8 mouse cellular contexts compared by ENCODE assay signal in genomic region chr9:22116086-22116485, GRCm38 (mm10). TPM values are rescaled to one million over a fixed set of nuclear protein-coding genes. Genes with fewer than 3 reads are reported as not detected.
DNase-seq lines count a peak whose midpoint lies in the region; ATAC-seq and TF ChIP-seq lines count a peak whose summit lies in the region.

No protein-coding gene starts in this region.

- 21% methylated on average over 15 of the region's 15 CpGs for WGBS in kidney, embryonic 16.5 days
- 19% methylated on average over 15 of the region's 15 CpGs for WGBS in liver, adult 2 months
- 24% methylated on average over 15 of the region's 15 CpGs for WGBS in stomach, embryonic 14.5 days

- H3K9me3 ChIP-seq in kidney, embryonic 16.5 days (ENCODE audit: low read length): no peaks in the 10 kb centered on the region
- H3K9me3 ChIP-seq in stomach, embryonic 14.5 days (ENCODE audit: control insufficient read depth, low read depth, low read length): no peaks in the 10 kb centered on the region

- peak overlapping the region; percentile 83 for H3K4me2 ChIP-seq in kidney, embryonic 16.5 days (replicated peaks; ENCODE audit: low read depth, low read length)
- H3K4me2 ChIP-seq in stomach, embryonic 14.5 days (replicated peaks; ENCODE audit: low read depth, low read length): peak overlapping the region; percentile 84

- peak overlapping the region; percentile 89 for H3K4me3 ChIP-seq in kidney, embryonic 16.5 days (ENCODE audit: low read length)
- peak overlapping the region; percentile 83; the same call in 1 of the 2 replicates for H3K4me3 ChIP-seq in liver, adult 2 months (ENCODE audit: insufficient read depth, low read depth, low read length)
- H3K4me3 ChIP-seq in stomach, embryonic 14.5 days (ENCODE audit: low read depth, low read length): peak overlapping the region; percentile 91

- no peak for DNase-seq in kidney, postnatal 25 days
- DNase-seq in Muller cell, postnatal 12 days (ENCODE audit: inconsistent ontology term): peak; percentile 34
- no peak for DNase-seq in liver, adult 2 months (ENCODE audit: extremely low read depth, low read depth, low spot score)
- DNase-seq in natural killer cell, adult 2 months (ENCODE audit: low spot score in 2 of 2): no peak
- no peak for DNase-seq in right cerebral cortex, postnatal 36 days (ENCODE audit: low spot score in 2 of 2)

- TF ChIP-seq CTCF in liver, adult 2 months (IDR thresholded peaks at IDR 0.05; ENCODE audit: low read depth, low read length): no peak

- peak overlapping the region; percentile 87 for H3K9ac ChIP-seq in kidney, embryonic 16.5 days (replicated peaks; ENCODE audit: low read length)
- H3K9ac ChIP-seq in liver, adult 2 months (ENCODE audit: low read depth, low read length): peak overlapping the region; percentile 88
- H3K9ac ChIP-seq in stomach, embryonic 14.5 days (replicated peaks; ENCODE audit: low read depth, low read length): peak overlapping the region; percentile 73

- H3K79me2 ChIP-seq in liver, adult 2 months (ENCODE audit: control insufficient read depth, insufficient read depth, low read length): peaks cover 3% of the 10 kb centered on the region; the same call in 1 of the 2 replicates

- peaks cover 27% of the 10 kb centered on the region for H3K36me3 ChIP-seq in kidney, embryonic 16.5 days (ENCODE audit: insufficient read depth, low read length)
- H3K36me3 ChIP-seq in liver, adult 2 months (ENCODE audit: control insufficient read depth, insufficient read depth, low read length): peaks cover 14% of the 10 kb centered on the region
- peaks cover 22% of the 10 kb centered on the region for H3K36me3 ChIP-seq in stomach, embryonic 14.5 days (ENCODE audit: control insufficient read depth, insufficient read depth, low read length)

- H3K27ac ChIP-seq in kidney, embryonic 16.5 days (ENCODE audit: low read length): no peak overlapping the region
- H3K27ac ChIP-seq in liver, adult 2 months (replicated peaks; ENCODE audit: insufficient read depth, low read depth, low read length): no peak overlapping the region
- no peak overlapping the region; the same call in 1 of the 2 replicates for H3K27ac ChIP-seq in stomach, embryonic 14.5 days (ENCODE audit: low read length)

- no peak for TF ChIP-seq POLR2A in liver, adult 2 months (IDR thresholded peaks at IDR 0.05; ENCODE audit: extremely low read depth, insufficient read depth, low read length)

- ATAC-seq in kidney, embryonic 16.5 days (ENCODE audit: low FRiP score, low TSS enrichment): no peak
- 0 out of 2 replicates have a peak, but pooled peaks have one; percentile 29 for ATAC-seq in erythroblast, adult 5-6 weeks (replicated peaks; ENCODE audit: low FRiP score, poor library complexity, severe bottlenecking)
- no peak for ATAC-seq in stomach, embryonic 14.5 days (ENCODE audit: insufficient number of reproducible peaks, insufficient read depth, low FRiP score, low read depth)

- no peaks in the 10 kb centered on the region for H3K27me3 ChIP-seq in kidney, embryonic 16.5 days (ENCODE audit: insufficient read depth, low read length)
- no peaks in the 10 kb centered on the region for H3K27me3 ChIP-seq in liver, adult 2 months (ENCODE audit: control insufficient read depth, insufficient read depth, low read length)
- no peaks in the 10 kb centered on the region for H3K27me3 ChIP-seq in stomach, embryonic 14.5 days (ENCODE audit: control insufficient read depth, insufficient read depth, low read length)

- H3K4me1 ChIP-seq in kidney, embryonic 16.5 days (ENCODE audit: insufficient read depth, low read length): peaks cover 14% of the 10 kb centered on the region
- H3K4me1 ChIP-seq in liver, adult 2 months (ENCODE audit: control insufficient read depth, insufficient read depth, low read length): peaks cover 7% of the 10 kb centered on the region; the same call in 1 of the 2 replicates
- peaks cover 9% of the 10 kb centered on the region; the same call in 1 of the 2 replicates for H3K4me1 ChIP-seq in stomach, embryonic 14.5 days (ENCODE audit: control insufficient read depth, insufficient read depth, low read length)

RNA-seq across cellular contexts. Expression of gene Elof1, which starts 0.9 kb away (rescaled TPM):
- polyA plus RNA-seq in kidney, embryonic 16.5 days (2015; fragmentation: Nextera tagmentation; extraction: Ambion mirVana): 195 and 203 TPM in 2 replicates
- total RNA-seq in erythroblast, adult 5-6 weeks (2015; ENCODE audit: low replicate concordance): 28.4 and 30.7 TPM in 2 replicates
- 14.1 and 15.8 TPM in 2 replicates for total RNA-seq in erythroblast, adult 5-6 weeks (2017; ENCODE audit: low replicate concordance)
- 46.2 and 56.8 TPM in 2 replicates for total RNA-seq in liver, adult 2 months (2014; rRNA removed)
- polyA plus RNA-seq in liver, adult 2 months (2012; rRNA removed): 106 and 108 TPM in 2 replicates
- 180 and 190 TPM in 2 replicates for polyA plus RNA-seq in stomach, embryonic 14.5 days (2014; fragmentation: Nextera tagmentation; extraction: Ambion mirVana)

RNA-seq across cellular contexts. Expression of gene Cnn1, which starts 17.1 kb away (rescaled TPM):
- polyA plus RNA-seq in kidney, embryonic 16.5 days (2015; fragmentation: Nextera tagmentation; extraction: Ambion mirVana): 13.3 and 49.9 TPM in 2 replicates
- total RNA-seq in erythroblast, adult 5-6 weeks (2015; ENCODE audit: low replicate concordance): not detected in 2 replicates
- total RNA-seq in erythroblast, adult 5-6 weeks (2017; ENCODE audit: low replicate concordance): not detected in 2 replicates
- 0.28 and 1.0 TPM in 2 replicates for total RNA-seq in liver, adult 2 months (2014; rRNA removed)
- 0.22 and 0.36 TPM in 2 replicates for polyA plus RNA-seq in liver, adult 2 months (2012; rRNA removed)
- 443 and 466 TPM in 2 replicates for polyA plus RNA-seq in stomach, embryonic 14.5 days (2014; fragmentation: Nextera tagmentation; extraction: Ambion mirVana)

RNA-seq across cellular contexts. Expression of gene Acp5, which starts 19.4 kb away (rescaled TPM):
- 5.8 and 6.7 TPM in 2 replicates for polyA plus RNA-seq in kidney, embryonic 16.5 days (2015; fragmentation: Nextera tagmentation; extraction: Ambion mirVana)
- total RNA-seq in erythroblast, adult 5-6 weeks (2015; ENCODE audit: low replicate concordance): 10.8 and 20.7 TPM in 2 replicates
- 9.8 and 18.1 TPM in 2 replicates for total RNA-seq in erythroblast, adult 5-6 weeks (2017; ENCODE audit: low replicate concordance)
- 93.6 and 123 TPM in 2 replicates for total RNA-seq in liver, adult 2 months (2014; rRNA removed)
- polyA plus RNA-seq in liver, adult 2 months (2012; rRNA removed): 200 and 211 TPM in 2 replicates
- polyA plus RNA-seq in stomach, embryonic 14.5 days (2014; fragmentation: Nextera tagmentation; extraction: Ambion mirVana): 10.7 and 10.8 TPM in 2 replicates

RNA-seq across cellular contexts. Expression of gene Ecsit, which starts 30.8 kb away (rescaled TPM):
- 54.4 and 62.7 TPM in 2 replicates for polyA plus RNA-seq in kidney, embryonic 16.5 days (2015; fragmentation: Nextera tagmentation; extraction: Ambion mirVana)
- 1.9 and 3.3 TPM in 2 replicates for total RNA-seq in erythroblast, adult 5-6 weeks (2015; ENCODE audit: low replicate concordance)
- total RNA-seq in erythroblast, adult 5-6 weeks (2017; ENCODE audit: low replicate concordance): 3.5 and 4.2 TPM in 2 replicates
- 34.1 and 39.1 TPM in 2 replicates for total RNA-seq in liver, adult 2 months (2014; rRNA removed)
- 63.9 and 69.2 TPM in 2 replicates for polyA plus RNA-seq in liver, adult 2 months (2012; rRNA removed)
- polyA plus RNA-seq in stomach, embryonic 14.5 days (2014; fragmentation: Nextera tagmentation; extraction: Ambion mirVana): 35.4 and 39.0 TPM in 2 replicates

RNA-seq across cellular contexts. Expression of gene Pigyl, which starts 40.6 kb away (rescaled TPM):
- polyA plus RNA-seq in kidney, embryonic 16.5 days (2015; fragmentation: Nextera tagmentation; extraction: Ambion mirVana): 70.2 and 72.4 TPM in 2 replicates
- total RNA-seq in erythroblast, adult 5-6 weeks (2015; ENCODE audit: low replicate concordance): 5.6 and 8.8 TPM in 2 replicates
- total RNA-seq in erythroblast, adult 5-6 weeks (2017; ENCODE audit: low replicate concordance): 8.2 and 9.3 TPM in 2 replicates
- total RNA-seq in liver, adult 2 months (2014; rRNA removed): 21.6 and 23.0 TPM in 2 replicates
- polyA plus RNA-seq in liver, adult 2 months (2012; rRNA removed): 45.8 and 53.0 TPM in 2 replicates
- 92.9 and 94.3 TPM in 2 replicates for polyA plus RNA-seq in stomach, embryonic 14.5 days (2014; fragmentation: Nextera tagmentation; extraction: Ambion mirVana)

Comparison
In these comparisons a context has a peak if more than half of its experiments do, and no peak if none do; other contexts are left out.
1. RNA of gene Cnn1, which starts 17.1 kb away (polyA plus RNA-seq): 443 to 466 TPM in stomach, embryonic 14.5 days and 13.3 to 49.9 TPM in kidney, embryonic 16.5 days; 0.22 to 0.36 TPM in liver, adult 2 months; every median in the first group is over 10 times any median in the second.
2. RNA of gene Acp5, which starts 19.4 kb away (polyA plus RNA-seq): 200 to 211 TPM in liver, adult 2 months; 10.7 to 10.8 TPM in stomach, embryonic 14.5 days and 5.8 to 6.7 TPM in kidney, embryonic 16.5 days; every median in the first group is over 10 times any median in the second.
3. Peak in every context shown above with its lines, with median percentiles within 50 percentile points of each other: H3K4me3 ChIP-seq and H3K9ac ChIP-seq.